Mouse (Mus musculus) embryonic facial prominence, embryonic 13.5 days (tissue): ENCODE results near the gene Mettl8. TPM values are rescaled to one million over a fixed set of nuclear protein-coding genes. Genes with fewer than 3 reads are reported as not detected.

Experiments used
- ATAC-seq: fragments of 200-750 bp; cut with Nextera tagmentation; 2 replicates; pipeline ENCODE4 v1.8.0; 2017; ENCODE audit warnings: low read depth; ENCODE audit not compliant: insufficient number of reproducible peaks, insufficient read depth, low FRiP score, low TSS enrichment
- H3K27ac ChIP-seq: fragments of 300-500 bp; sonication (generic); 2 replicates; pipeline ENCODE4 v1.5.1; 2015; ENCODE audit warnings: moderate library complexity, mild to moderate bottlenecking, inconsistent platforms
- H3K27me3 ChIP-seq: fragments of 300-500 bp; sonication (generic); 2 replicates; pipeline ENCODE4 v1.6.1; 2015; ENCODE audit warnings: mild to moderate bottlenecking, inconsistent platforms
- H3K36me3 ChIP-seq: fragments of 300-500 bp; sonication (generic); 2 replicates; pipeline ENCODE4 v1.6.1; 2015; ENCODE audit warnings: mild to moderate bottlenecking, inconsistent platforms
- H3K4me1 ChIP-seq: fragments of 300-500 bp; sonication (generic); 2 replicates; pipeline ENCODE4 v1.6.1; 2015; ENCODE audit warnings: inconsistent platforms
- H3K4me2 ChIP-seq: fragments of 300-500 bp; sonication (generic); 2 replicates; pipeline ENCODE4 v1.6.1; 2015; ENCODE audit warnings: moderate library complexity, mild to moderate bottlenecking, inconsistent platforms
- H3K4me3 ChIP-seq: fragments of 300-500 bp; sonication (generic); 2 replicates; pipeline ENCODE4 v1.5.1; 2015; ENCODE audit warnings: mild to moderate bottlenecking, inconsistent platforms
- H3K9ac ChIP-seq: fragments of 300-500 bp; sonication (generic); 2 replicates; pipeline ENCODE4 v1.6.1; 2015; ENCODE audit warnings: mild to moderate bottlenecking, inconsistent platforms
- H3K9me3 ChIP-seq: fragments of 300-500 bp; sonication (generic); 2 replicates; pipeline ENCODE4 v1.6.1; 2016; ENCODE audit warnings: inconsistent platforms
- WGBS: fragments of 180-500 bp; shearing (Covaris S2); methylation state at CpG from one replicate; pipeline ENCODE4 v1.1.7; 2015; ENCODE audit warnings: mixed read lengths; 5-methylcytosine and 5-hydroxymethylcytosine counted together
- polyA plus RNA-seq: library from polyadenylated mRNA; unstranded; fragments of >200 nt; fragmentation: Nextera tagmentation; extraction: Ambion mirVana; gene quantifications from 2 replicates; pipeline ENCODE4 v1.2.1, GENCODE M21; 2015

Mettl8 gene
- 18.8 and 19.5 TPM in 2 replicates for polyA plus RNA-seq

DNA sequence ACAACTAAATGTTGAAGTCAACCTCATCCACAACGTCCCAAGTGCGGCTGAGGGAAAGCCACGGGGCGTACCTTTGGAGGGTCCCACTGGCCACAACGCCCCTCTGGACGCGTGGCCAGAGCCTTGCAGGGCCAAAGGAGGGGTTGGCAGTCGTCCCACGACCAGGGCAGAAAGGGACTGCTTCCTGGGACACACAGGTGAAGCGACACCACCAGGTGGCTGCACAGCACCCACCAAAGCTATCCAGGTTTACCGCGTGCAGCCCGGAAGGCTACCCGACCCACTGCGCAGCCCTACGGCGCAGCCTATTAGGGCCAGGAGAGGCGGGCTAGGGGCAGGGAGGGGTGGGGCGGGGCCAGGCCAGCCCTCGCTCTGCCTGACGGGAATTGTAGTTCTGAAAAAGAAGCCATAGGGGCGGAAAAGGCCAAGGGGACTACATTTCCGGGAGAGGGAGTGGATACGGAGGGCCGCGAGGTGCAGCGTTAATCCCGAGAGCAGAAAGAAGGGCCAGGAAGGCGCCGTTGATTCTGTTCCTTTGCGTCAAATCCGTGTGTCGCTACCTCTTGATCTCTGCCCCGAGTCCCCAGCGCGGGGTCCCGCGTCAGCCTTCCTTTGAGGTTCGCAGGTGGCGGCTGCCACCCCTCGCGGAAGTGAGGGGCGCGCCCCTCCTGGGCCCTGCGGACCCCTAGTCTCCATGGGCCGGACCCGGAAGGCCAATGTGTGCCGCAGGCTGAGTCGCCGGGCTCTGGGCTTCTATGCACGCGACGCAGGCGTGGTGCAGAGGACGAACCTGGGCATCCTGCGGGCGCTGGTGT, at the start of gene Mettl8, which contains the start of gene Dcaf17:
Mettl8 (minus strand) TSS at position 284 of the 815 bp plus-strand sequence.
Dcaf17 (plus strand) TSS at position 29 of the 815 bp plus-strand sequence.
- peak within 1 kb of the TSS; percentile 96 for H3K27ac ChIP-seq
- no peaks in the 10 kb centered on the region for H3K9me3 ChIP-seq
- H3K4me2 ChIP-seq, result peak within 1 kb of the TSS; percentile 76
- peak within 1 kb of the TSS; percentile 92 for H3K9ac ChIP-seq
- under 1% methylated on average over 57 of the region's 57 CpGs for WGBS
- H3K27me3 ChIP-seq, result no peaks in the 10 kb centered on the region
- peaks cover 15% of the 10 kb centered on the region for H3K36me3 ChIP-seq
- peaks cover 13% of the 10 kb centered on the region for H3K4me1 ChIP-seq
- peak within 1 kb of the TSS; percentile 90 for H3K4me3 ChIP-seq
- ATAC-seq, result peak; percentile 96

DNA sequence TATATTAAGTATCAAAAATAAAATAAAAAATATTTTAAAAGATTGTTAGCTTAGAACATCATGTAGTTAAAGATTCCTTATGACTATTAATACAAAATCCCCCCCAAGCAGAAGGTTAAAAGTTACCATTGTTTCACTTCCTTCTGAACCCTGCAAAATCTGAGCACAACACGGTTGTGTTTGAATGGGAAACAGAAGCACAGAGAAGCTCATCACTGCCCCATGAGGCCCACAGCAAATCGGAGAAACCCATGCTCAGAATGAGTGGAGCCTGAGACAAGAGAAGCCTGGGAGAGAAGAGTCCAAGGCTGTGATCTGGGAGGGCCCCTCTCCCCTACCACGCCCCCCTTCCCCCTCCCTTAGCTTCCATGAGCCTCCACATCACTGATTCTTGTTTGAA, 49.3 kb upstream of the Mettl8 start:
- Histone ChIP-seq H3K9me3 (no peaks in the 10 kb centered on the region), H3K27ac (no peak overlapping the region), H3K4me3 (no peak overlapping the region), H3K27me3 (no peaks in the 10 kb centered on the region), H3K36me3 (no peaks in the 10 kb centered on the region), H3K4me2 (no peak overlapping the region), H3K9ac (no peak overlapping the region), H3K4me1 (peaks cover 9% of the 10 kb centered on the region)
- no peak for ATAC-seq
- WGBS, result 65% methylated on average over 3 of the region's 3 CpGs

GRCm38 (mm10) chr2:71103292-71103680, 47.9 kb upstream of the Mettl8 start:
- WGBS, result 84% methylated on average over 4 of the region's 4 CpGs
- H3K36me3 ChIP-seq, result no peaks in the 10 kb centered on the region

GRCm38 (mm10) chr2:71102621-71103291, 47.4 kb upstream of the Mettl8 start:
- no peak for ATAC-seq
- Histone ChIP-seq H3K4me2 (no peak overlapping the region), H3K4me3 (no peak overlapping the region), H3K36me3 (no peaks in the 10 kb centered on the region), H3K4me1 (peaks cover 6% of the 10 kb centered on the region), H3K27me3 (no peaks in the 10 kb centered on the region), H3K9me3 (no peaks in the 10 kb centered on the region), H3K9ac (no peak overlapping the region), H3K27ac (peak overlapping the region; percentile 23; the same call in 1 of the 2 replicates)
- 60% methylated on average over 10 of the region's 10 CpGs for WGBS

More at GRCm38 (mm10) chr2:71103292-71103680, 47.9 kb upstream of the Mettl8 start:
- H3K27me3 ChIP-seq, result no peaks in the 10 kb centered on the region
- no peak overlapping the region for H3K4me2 ChIP-seq
- H3K27ac ChIP-seq, result no peak overlapping the region
- H3K9me3 ChIP-seq, result no peaks in the 10 kb centered on the region
- peaks cover 6% of the 10 kb centered on the region for H3K4me1 ChIP-seq
- H3K9ac ChIP-seq, result no peak overlapping the region
- no peak overlapping the region for H3K4me3 ChIP-seq
- ATAC-seq, result no peak

- no peaks in the 10 kb centered on the region for H3K4me1 ChIP-seq
- no peak overlapping the region for H3K4me2 ChIP-seq
- peaks cover 10% of the 10 kb centered on the region; the same call in 1 of the 2 replicates for H3K36me3 ChIP-seq
- ATAC-seq, result no peak
- H3K9ac ChIP-seq, result no peak overlapping the region
- 82% methylated on average over 7 of the region's 7 CpGs for WGBS
- H3K27ac ChIP-seq, result no peak overlapping the region
- no peak overlapping the region for H3K4me3 ChIP-seq
- H3K27me3 ChIP-seq, result no peaks in the 10 kb centered on the region
- H3K9me3 ChIP-seq, result no peaks in the 10 kb centered on the region
Measured at GRCm38 (mm10) chr2:71096170-71096569, 40.8 kb upstream of the Mettl8 start.

- no peak overlapping the region for H3K4me2 ChIP-seq
- no peak overlapping the region for H3K9ac ChIP-seq
- 70% methylated on average over 4 of the region's 4 CpGs for WGBS
- no peaks in the 10 kb centered on the region for H3K4me1 ChIP-seq
- H3K27ac ChIP-seq, result peak overlapping the region; percentile 33; the same call in 1 of the 2 replicates
- no peak for ATAC-seq
- peaks cover 29% of the 10 kb centered on the region for H3K36me3 ChIP-seq
- no peak overlapping the region for H3K4me3 ChIP-seq
- no peaks in the 10 kb centered on the region for H3K9me3 ChIP-seq
- no peaks in the 10 kb centered on the region for H3K27me3 ChIP-seq
Measured at GRCm38 (mm10) chr2:71090660-71091445, 35.5 kb upstream of the Mettl8 start.

- Histone ChIP-seq H3K4me2 (no peak overlapping the region), H3K4me3 (no peak overlapping the region), H3K9me3 (no peaks in the 10 kb centered on the region), H3K4me1 (no peaks in the 10 kb centered on the region), H3K9ac (no peak overlapping the region), H3K27ac (no peak overlapping the region), H3K27me3 (no peaks in the 10 kb centered on the region), H3K36me3 (peaks cover 29% of the 10 kb centered on the region)
- WGBS, result 53% methylated on average over 3 of the region's 3 CpGs
- ATAC-seq, result no peak
Measured at GRCm38 (mm10) chr2:71089766-71090165, 34.4 kb upstream of the Mettl8 start.

DNA sequence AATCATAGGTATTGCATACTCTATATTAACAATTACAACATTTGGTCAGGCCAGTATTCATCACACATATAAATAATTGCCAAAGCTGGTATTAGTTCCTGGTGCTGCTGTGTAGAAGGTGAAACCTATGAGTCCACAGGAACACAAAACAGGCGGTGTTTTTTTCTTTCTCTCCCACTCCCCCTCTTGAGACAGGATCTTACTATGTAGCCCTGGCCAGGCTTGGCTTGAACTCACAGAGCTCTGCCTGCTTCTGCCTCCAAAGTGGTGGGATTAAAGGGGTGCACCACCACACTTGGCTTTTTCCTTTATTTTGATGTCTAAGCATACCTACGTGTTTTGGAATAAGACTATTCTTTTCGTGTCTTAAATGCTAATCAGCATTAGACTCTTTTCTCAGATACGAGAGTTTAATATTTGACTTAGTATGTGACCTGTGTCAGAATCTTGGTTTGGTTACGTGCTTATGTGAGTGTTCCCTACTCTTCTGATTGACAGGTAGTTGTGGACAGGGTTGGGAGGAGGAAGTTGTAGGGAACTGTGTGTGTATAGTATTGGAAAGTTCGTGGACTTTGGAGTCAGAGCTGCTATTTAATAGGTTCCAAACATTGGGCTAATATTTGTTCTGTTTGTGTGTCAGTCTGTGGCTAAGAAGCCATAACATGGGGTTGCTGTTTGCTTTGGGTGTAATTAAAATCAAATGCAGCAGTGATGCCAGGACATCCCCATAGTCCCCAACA, 28.2 kb upstream of the Mettl8 start:
- Histone ChIP-seq H3K9me3 (no peaks in the 10 kb centered on the region), H3K4me2 (no peak overlapping the region), H3K27ac (no peak overlapping the region), H3K27me3 (no peaks in the 10 kb centered on the region), H3K4me3 (no peak overlapping the region), H3K9ac (no peak overlapping the region), H3K36me3 (peaks cover 18% of the 10 kb centered on the region), H3K4me1 (0 out of 2 replicates have a peak, but pooled peaks cover 5% of the 10 kb centered on the region)
- WGBS, result 90% methylated on average over 6 of the region's 6 CpGs
- no peak for ATAC-seq

- Histone ChIP-seq H3K9me3 (no peaks in the 10 kb centered on the region), H3K27me3 (no peaks in the 10 kb centered on the region), H3K36me3 (peaks cover 10% of the 10 kb centered on the region), H3K4me3 (no peak overlapping the region), H3K27ac (peak overlapping the region; percentile 75), H3K4me2 (no peak overlapping the region), H3K9ac (no peak overlapping the region), H3K4me1 (0 out of 2 replicates have a peak, but pooled peaks cover 5% of the 10 kb centered on the region)
- WGBS, result 45% methylated on average over 7 of the region's 7 CpGs
- no peak for ATAC-seq
Measured at GRCm38 (mm10) chr2:71082416-71082815, 27.0 kb upstream of the Mettl8 start.

- H3K9me3 ChIP-seq, result no peaks in the 10 kb centered on the region
- H3K4me3 ChIP-seq, result no peak overlapping the region
- no peak overlapping the region for H3K4me2 ChIP-seq
- no peak overlapping the region for H3K9ac ChIP-seq
- 93% methylated on average over 3 of the region's 3 CpGs for WGBS
- ATAC-seq, result no peak
- no peaks in the 10 kb centered on the region for H3K27me3 ChIP-seq
- no peak overlapping the region for H3K27ac ChIP-seq
- H3K36me3 ChIP-seq, result peaks cover 5% of the 10 kb centered on the region; the same call in 1 of the 2 replicates
- H3K4me1 ChIP-seq, result no peaks in the 10 kb centered on the region
Measured at GRCm38 (mm10) chr2:71073828-71074227, 18.4 kb upstream of the Mettl8 start.

- H3K27ac ChIP-seq, result no peak overlapping the region
- H3K36me3 ChIP-seq, result peaks cover 5% of the 10 kb centered on the region; the same call in 1 of the 2 replicates
- no peaks in the 10 kb centered on the region for H3K9me3 ChIP-seq
- H3K27me3 ChIP-seq, result no peaks in the 10 kb centered on the region
- WGBS, result 86% methylated on average over 3 of the region's 3 CpGs
- no peaks in the 10 kb centered on the region for H3K4me1 ChIP-seq
- no peak overlapping the region for H3K9ac ChIP-seq
- no peak overlapping the region for H3K4me2 ChIP-seq
- no peak for ATAC-seq
- no peak overlapping the region for H3K4me3 ChIP-seq
Measured at GRCm38 (mm10) chr2:71073330-71073729, 17.9 kb upstream of the Mettl8 start.
